Mouse (Mus musculus) urinary bladder, adult 2 months (tissue): Measurements from ENCODE around the gene Rps23. TPM values are rescaled to one million over a fixed set of nuclear protein-coding genes. Genes with fewer than 3 reads are reported as not detected.
"Not testable (repeated sequence)": the region's sequence is repeated elsewhere in the genome, so short reads cannot be mapped to it uniquely, and the experiment has no call there.

ENCODE experiments used
- DNase-seq: peaks from one replicate; pipeline ENCODE4 v3.0.0; 2022; ENCODE audit warnings: low spot score
- polyA plus RNA-seq: library from polyadenylated mRNA; depleted of rRNA; stranded (reverse); fragments of >200 nt; gene quantifications from 2 replicates; pipeline ENCODE4 v1.2.3, GENCODE M21; 2012; rRNA removed

The Rps23 gene
- 1,364 and 1,528 TPM in 2 replicates for polyA plus RNA-seq

GRCm38 (mm10) chr13:90922751-90923612 lies at the start of gene Rps23:
Gene Rps23, plus strand, starts transcription at chr13:90922958.
- DNase-seq, result peak; percentile 84

DNA sequence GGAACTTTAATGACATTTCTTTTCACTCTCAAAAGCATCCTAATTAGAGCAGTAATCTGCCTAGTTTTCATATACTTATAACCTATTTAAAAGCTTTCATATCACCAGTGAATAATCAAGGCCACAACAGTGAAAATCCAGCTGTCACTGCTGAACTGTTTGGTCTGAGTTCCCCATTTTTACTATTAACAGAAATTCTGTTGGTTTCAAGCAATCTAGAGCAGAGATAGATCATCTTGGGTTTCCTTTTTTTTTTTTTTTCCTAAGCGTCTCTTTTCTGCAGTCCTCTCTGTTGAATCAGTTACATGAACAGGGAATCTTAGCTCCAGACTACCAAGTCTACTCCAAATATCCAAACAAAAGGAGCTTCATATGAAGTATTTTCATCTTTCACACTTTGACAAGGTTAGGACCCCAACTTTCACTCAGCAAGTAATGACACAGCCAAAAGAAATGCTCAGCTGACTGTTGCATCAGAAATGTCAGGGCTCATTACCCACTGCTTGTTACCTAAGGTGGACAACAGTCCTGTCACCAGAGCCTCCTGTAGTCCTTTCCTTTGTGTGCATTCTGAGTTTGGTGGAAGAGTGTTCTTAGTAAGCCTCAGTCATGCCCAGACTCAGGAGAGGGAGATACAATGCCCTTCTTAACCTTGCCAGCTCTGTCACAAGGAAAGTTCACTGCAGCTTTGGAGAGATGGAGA lies 40.9 kb upstream of the Rps23 start:
- DNase-seq, result no peak

GRCm38 (mm10) chr13:90885856-90886532 lies 36.8 kb upstream of the Rps23 start:
- no peak for DNase-seq

DNA sequence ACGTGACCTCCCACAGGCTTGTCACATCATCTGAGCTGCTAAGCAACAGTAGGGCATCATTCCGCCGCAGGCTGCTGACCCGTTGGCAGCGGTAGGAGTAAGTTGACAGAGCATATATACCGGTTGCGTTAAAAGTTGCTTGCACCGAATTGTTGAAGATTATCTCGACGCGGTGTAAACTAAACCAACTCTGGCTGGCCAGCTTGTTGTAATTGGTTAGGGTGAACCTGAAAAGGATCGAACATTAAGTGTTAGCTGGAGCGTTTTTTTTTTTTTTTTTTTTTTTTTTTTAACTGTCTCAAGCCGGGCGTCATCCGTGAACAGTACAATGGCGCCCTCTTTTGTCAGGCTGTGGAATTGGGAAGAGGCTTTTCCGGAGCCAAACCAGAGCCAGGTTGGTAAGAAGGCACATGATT lies 36.2 kb upstream of the Rps23 start:
- DNase-seq, result peak; percentile 28

DNA sequence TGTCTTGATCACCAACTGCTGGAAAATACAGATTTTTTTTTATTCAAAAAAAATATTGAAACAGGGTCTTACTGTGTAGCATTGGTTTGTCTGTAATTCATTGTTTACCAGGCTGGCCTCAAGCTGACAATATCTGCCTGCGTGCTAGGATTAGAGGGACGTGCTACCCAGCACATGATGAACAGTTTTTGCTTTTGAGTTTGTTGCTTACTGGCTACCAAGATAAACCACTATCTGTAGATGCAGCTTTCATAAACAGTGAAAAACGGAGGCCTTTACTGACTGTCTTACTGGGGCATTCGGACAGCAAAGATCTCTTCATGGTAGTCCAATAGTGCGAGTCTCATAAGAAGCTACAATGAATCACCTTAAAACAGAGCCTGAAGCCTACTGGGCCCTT lies 32.6 kb upstream of the Rps23 start:
- no peak for DNase-seq

DNA sequence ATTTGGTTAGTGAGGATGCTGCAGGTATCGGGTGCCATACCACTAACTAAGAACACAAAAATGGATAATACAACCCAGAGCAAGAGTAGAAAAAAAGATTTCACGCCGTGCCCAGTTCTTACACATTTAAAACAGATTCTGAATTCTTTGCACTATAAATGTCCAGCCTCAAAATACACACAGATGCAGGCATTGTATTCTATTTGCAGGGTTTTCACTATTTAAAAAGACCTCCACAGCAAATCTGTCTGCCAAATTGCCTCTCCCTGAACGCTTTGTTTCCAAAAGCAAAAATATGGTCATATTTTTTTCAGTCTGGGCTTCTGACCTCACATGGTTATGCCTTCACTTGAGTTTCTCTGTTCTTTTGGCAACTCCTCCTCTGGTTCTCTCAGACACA lies 27.9 kb upstream of the Rps23 start:
- DNase-seq, result no peak

DNA sequence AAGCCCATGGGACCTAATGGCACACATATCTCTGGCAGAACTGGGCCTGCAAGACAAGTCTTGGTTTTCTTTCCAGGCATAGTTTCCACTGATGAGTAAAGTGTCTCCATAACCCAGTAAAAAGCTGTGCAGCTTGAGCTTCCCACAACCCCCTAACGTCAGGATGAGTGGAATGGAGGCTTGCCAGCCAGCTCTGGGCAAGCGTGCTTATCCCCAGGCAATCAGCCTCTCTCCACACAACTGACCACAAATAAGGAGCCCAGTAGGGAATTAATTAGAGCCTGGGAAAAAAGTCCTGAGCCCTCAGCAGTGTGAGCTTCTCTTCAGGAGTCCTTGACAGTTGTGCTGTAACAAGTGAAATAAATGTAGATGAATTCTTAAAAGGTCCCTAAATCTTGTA lies 26.7 kb upstream of the Rps23 start:
- DNase-seq, result no peak

- DNase-seq, result no peak
Observed at GRCm38 (mm10) chr13:90896821-90897220, 25.9 kb upstream of the Rps23 start.

DNA sequence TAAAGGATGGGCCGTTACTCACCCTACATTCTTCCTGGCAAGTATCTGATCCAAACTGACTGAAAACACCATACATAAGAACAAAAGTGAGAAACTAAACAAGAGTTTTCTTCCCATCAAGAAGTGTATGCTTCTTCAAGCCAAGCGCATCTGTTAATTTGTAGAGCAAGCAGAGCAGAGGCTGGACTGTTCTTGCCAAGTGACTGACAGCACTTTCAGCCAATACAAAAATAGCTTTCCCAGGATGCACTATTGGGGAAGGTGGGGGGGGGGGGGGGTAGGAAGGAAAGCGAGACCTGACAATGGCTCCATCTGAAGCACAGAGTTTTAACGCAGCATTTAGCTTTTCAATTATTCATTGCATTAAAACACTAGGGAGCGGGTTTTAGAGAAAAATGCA lies 17.6 kb upstream of the Rps23 start, which contains the start of gene Atp6ap1l:
Gene Atp6ap1l, minus strand, starts transcription at position 180 of the 400 bp plus-strand sequence.
- no peak for DNase-seq

GRCm38 (mm10) chr13:90907376-90907775 lies 15.4 kb upstream of the Rps23 start:
- no peak for DNase-seq

GRCm38 (mm10) chr13:90912760-90913674 lies 9.7 kb upstream of the Rps23 start:
- no peak for DNase-seq

- DNase-seq, result no peak
Observed at GRCm38 (mm10) chr13:90913675-90914192, 9.0 kb upstream of the Rps23 start.

DNA sequence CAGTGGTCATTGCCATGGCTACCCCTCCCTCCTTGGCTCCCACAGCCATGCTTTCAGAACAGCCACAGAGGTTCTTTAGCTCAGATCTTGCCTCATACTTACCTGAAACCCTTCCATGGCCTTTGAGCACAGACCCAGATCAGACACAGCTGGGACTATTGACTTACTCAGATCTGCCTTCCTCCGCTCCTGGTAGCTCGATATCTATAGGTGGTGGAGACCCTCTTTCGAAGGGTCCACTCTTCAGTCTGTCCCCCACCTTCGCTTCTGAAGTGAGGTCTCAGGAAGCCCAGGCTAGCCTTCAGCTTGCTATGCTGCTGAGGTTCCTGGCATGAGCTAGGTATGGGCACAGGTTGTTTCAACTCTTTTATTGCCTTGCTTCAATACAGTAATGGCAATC lies 8.0 kb upstream of the Rps23 start:
- DNase-seq, result no peak

DNA sequence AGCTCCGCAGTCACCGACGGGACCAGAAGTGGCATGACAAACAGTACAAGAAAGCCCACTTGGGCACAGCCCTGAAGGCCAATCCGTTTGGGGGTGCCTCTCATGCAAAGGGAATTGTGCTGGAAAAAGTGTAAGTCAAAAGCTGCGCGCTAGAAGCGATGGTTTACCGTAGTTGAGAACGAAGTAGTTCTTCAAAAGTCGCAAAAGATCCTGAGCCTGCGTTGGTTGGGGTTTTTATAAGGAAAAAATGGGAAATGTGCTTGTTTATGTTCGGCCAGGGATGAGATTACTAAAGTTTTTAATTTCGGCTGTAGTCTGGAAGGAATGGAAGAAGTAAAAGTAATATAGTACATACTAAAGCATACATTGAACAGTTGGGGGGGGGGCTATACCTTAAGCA lies 859 bp downstream of the Rps23 start:
- not testable (repeated sequence) for DNase-seq

GRCm38 (mm10) chr13:90924072-90924471 lies 1.3 kb downstream of the Rps23 start:
- DNase-seq, result no peak

DNA sequence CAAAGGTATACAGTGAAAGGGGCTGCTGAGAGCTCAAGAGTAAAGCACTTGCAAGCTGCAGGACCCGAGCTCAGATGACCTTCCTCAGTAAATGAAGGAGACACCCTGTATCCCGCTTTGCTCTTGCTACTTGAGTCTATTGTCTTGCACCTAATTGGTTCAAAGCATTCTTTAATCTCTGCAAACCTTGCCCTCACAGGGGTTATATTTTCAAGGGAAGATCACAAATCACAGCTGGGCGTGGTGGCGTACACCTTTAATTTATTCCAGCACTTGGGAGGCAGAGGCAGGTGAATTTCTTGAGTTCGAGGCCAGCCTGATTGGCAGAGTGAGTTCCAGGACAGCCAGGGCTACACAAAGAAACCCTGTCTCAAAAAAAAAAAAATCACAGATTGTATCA lies 2.4 kb downstream of the Rps23 start:
- no peak for DNase-seq

DNA sequence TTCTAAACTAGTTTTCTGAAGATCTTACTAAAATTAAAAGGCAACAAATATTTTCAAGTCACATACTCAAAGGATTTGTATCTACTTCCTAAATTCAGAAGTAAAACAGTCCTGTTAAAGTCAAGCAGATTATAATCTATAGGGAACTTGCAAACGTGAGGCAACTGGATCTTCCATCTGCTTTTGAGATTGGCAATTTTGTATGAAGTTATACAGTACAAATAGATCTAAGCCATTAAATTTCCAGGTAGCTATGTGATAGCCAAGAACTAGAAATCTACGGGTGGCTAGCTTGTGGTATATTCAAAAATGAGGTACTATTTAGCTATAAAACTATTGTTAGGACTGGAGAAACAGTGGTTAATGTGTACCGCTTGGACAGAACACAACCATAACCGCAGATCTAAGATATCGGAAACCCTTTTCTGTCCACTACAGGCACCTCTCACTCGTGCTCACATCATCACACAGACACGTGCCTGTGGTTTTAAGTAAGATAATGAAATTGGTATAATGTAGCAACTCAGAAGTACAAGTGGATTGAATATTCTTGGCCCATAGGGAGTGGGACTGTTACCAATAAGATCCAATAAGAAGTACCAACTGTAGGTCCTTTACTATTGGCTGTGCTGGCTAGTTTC lies 3.5 kb downstream of the Rps23 start:
- no peak for DNase-seq

DNA sequence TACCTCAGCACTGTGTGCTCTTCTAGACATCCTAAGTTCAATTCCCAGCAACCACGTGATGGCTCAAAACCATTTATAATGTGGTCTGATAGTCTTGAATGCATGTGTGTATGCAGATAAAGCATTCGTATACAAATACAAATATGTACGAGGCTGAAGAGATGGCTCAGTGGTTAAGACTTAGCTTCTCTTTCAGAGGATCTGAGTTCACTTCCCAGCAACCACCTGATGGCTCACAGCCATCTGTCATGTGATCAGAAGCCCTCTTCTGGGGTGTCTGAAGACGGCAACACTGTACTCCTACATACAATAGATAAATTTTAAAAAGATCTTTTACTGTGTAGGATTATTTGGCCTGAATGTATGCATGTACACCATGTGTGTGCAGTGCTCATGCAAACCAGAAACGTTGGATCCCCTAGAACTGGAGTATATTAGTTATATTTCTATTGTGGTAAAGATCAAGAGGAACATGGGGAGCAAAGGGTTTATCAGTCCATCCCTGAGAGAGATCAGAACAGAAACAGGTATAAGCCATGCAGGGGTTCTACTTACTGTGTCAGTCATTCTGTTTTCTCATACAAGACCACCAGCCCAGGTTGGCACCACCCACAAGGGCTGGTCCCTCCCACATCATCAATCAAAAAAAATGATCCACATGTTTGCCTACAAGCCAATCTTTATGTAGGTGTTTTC lies 4.3 kb downstream of the Rps23 start:
- DNase-seq, result no peak

- DNase-seq, result not testable (repeated sequence)
Observed at GRCm38 (mm10) chr13:90928266-90928665, 5.5 kb downstream of the Rps23 start.

DNA sequence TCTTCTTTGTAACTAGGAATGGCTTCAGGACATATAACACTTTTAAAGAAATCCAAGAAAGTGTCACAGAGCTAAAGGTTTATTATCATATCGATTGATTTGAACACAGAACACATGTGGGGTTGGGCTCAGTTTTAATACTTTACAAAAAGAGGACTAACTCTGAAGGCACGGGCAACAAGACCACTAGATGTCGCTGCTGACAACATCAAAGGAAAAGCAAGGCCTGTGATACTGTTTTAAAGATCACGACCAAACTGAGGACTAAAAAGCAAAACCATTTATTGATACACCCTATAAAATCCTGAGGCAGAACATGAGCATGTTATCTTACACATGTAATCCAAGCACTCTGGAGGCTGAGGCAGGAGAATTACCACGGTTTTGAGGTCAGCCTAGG lies 7.1 kb downstream of the Rps23 start:
- no peak for DNase-seq
